Mouse (Mus musculus): ENCODE measurements around the gene Tmeff1.

- TF ChIP-seq CTCF (IDR thresholded peaks at IDR 0.05; ENCODE audit: borderline replicate concordance, control insufficient read depth, extremely low read depth, insufficient read depth, low read length, poor library complexity), result no peak
- TF ChIP-seq POLR2A (IDR thresholded peaks at IDR 0.05; ENCODE audit: control insufficient read depth, extremely low read depth, insufficient read depth, low read length, poor library complexity), result no peak
These were observed 7.1 kb upstream of the Tmeff1 start for GRCm38 (mm10) chr4:48577831-48578230.

All from thymus, adult 2 months (tissue).